Mouse (Mus musculus) ES-E14 (cell line): ENCODE measurements around the gene Cfap299.

Source experiments
- CHD2 ChIP-seq: IDR thresholded peaks from 2 replicates; pipeline ENCODE4 v1.6.1; 2014; ENCODE audit warnings: mild to moderate bottlenecking, low read depth, low read length, inconsistent platforms
- ZNF384 ChIP-seq: IDR thresholded peaks from 2 replicates; pipeline ENCODE4 v1.6.1; 2012; ENCODE audit warnings: low read depth, low read length, inconsistent platforms

DNA sequence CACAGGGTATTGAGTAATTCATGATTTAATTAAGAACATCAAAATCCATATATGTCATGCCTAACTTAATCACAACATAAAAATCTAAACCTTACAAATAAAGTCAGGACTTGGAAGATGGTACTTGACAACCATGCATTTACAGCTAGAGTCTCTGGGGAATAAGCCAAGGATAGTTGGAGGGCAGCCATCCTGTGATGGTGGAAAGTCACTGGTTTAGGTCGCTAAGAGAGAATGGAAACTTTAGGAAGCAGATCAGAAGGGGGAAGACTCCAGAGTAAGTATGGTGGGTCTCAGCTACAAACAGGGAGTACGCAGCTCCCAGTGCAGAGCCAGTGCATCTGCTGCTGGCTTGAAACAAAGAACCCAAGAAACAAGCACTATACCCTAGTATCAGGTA is 386.3 kb downstream of the Cfap299 start:
- TF ChIP-seq CHD2 (no peak), ZNF384 (no peak)
